Mouse (Mus musculus): ENCODE data around the gene Meis3. TPM values are rescaled to one million over a fixed set of nuclear protein-coding genes. Genes with fewer than 3 reads are reported as not detected.

Meis3 gene
- 10 to 100 TPM; 11.6 to 14.0 TPM for total RNA-seq (2021)
- long read RNA-seq, experiment 1, partial matches to known transcripts: 1 of 12 reads
- long read RNA-seq, experiment 1, other reads (novel, unspliced or antisense): 4 of 12 reads
- long read RNA-seq, experiment 2, partial matches to known transcripts: 1 of 15 reads
- long read RNA-seq, experiment 2, other reads (novel, unspliced or antisense): 5 of 15 reads

GRCm38 (mm10) chr7:16174597-16175541 is at the start of gene Meis3:
TSS of gene Meis3 (plus strand) at chr7:16175090.
- peak; percentile 59 to 75 for DNase-seq

- no peak for DNase-seq
Measured at GRCm38 (mm10) chr7:16125829-16126228, 49.1 kb upstream of the Meis3 start.

GRCm38 (mm10) chr7:16128344-16128743 is 46.5 kb upstream of the Meis3 start:
- DNase-seq: peak; percentile 32 to 43

GRCm38 (mm10) chr7:16128899-16129298 is 46.0 kb upstream of the Meis3 start:
- no peak for DNase-seq

GRCm38 (mm10) chr7:16129421-16129845 is 45.5 kb upstream of the Meis3 start, which contains the start of gene Slc8a2:
TSS of gene Slc8a2 (plus strand) at chr7:16129826.
- DNase-seq: peak; percentile 75 to 81

GRCm38 (mm10) chr7:16129846-16130691 is 44.8 kb upstream of the Meis3 start:
- DNase-seq: peak in 1 of 2 experiments; percentile 34

GRCm38 (mm10) chr7:16130956-16131634 is 43.8 kb upstream of the Meis3 start:
- DNase-seq: no peak

GRCm38 (mm10) chr7:16132161-16132581 is 42.7 kb upstream of the Meis3 start:
- no peak for DNase-seq

- DNase-seq: no peak
Measured at GRCm38 (mm10) chr7:16132926-16133325, 42.0 kb upstream of the Meis3 start.

- DNase-seq: no peak
Measured at GRCm38 (mm10) chr7:16133691-16134090, 41.2 kb upstream of the Meis3 start.

- no peak for DNase-seq
Measured at GRCm38 (mm10) chr7:16134951-16135392, 39.9 kb upstream of the Meis3 start.

- DNase-seq: no peak
Measured at GRCm38 (mm10) chr7:16146489-16147410, 28.1 kb upstream of the Meis3 start.

GRCm38 (mm10) chr7:16147643-16148042 is 27.2 kb upstream of the Meis3 start:
- DNase-seq: peak; percentile 77 to 85

- no peak for DNase-seq
Measured at GRCm38 (mm10) chr7:16149241-16149640, 25.6 kb upstream of the Meis3 start.

GRCm38 (mm10) chr7:16150191-16151145 is 24.4 kb upstream of the Meis3 start:
- no peak for DNase-seq

- peak; percentile 53 to 57 for DNase-seq
Measured at GRCm38 (mm10) chr7:16153522-16153921, 21.4 kb upstream of the Meis3 start.

GRCm38 (mm10) chr7:16155132-16155872 is 19.6 kb upstream of the Meis3 start:
- peak in 1 of 2 experiments; percentile 36 for DNase-seq

GRCm38 (mm10) chr7:16156105-16156714 is 18.7 kb upstream of the Meis3 start:
- no peak for DNase-seq
